Mouse (Mus musculus): ENCODE measurements around the gene Pmp22. TPM values are rescaled to one million over a fixed set of nuclear protein-coding genes. Genes with fewer than 3 reads are reported as not detected.

The Pmp22 gene
- total RNA-seq (2023): not detected

GRCm38 (mm10) chr11:63128784-63129183 lies at the start of gene Pmp22:
Gene Pmp22 (plus strand): TSS chr11:63128982.

Other genes with a start within 250 kb of the Pmp22 start
- 13.3 TPM for gene Tvp23b, start 249.5 kb upstream of the Pmp22 start, total RNA-seq (2023)
- not detected for gene Cdrt4, start 177.8 kb upstream of the Pmp22 start, total RNA-seq (2023)
- gene Tekt3, start 67.3 kb upstream of the Pmp22 start, total RNA-seq (2023): not detected